Mouse (Mus musculus): ENCODE results near the gene Pcyt1a.

- no peak for TF ChIP-seq CTCF (IDR thresholded peaks at IDR 0.05; ENCODE audit: low read depth, low read length)
- TF ChIP-seq TAL1 (conservative IDR thresholded peaks at IDR 0.05; ENCODE audit: low read depth, low read length) = peak; percentile 48
- no peak for TF ChIP-seq GATA1 (IDR thresholded peaks at IDR 0.05; ENCODE audit: borderline replicate concordance, low read length)
These were observed 18.9 kb downstream of the Pcyt1a start for GRCm38 (mm10) chr16:32449665-32450064.

Data from G1E (cell line).